Mouse (Mus musculus) Muller cell, postnatal 12 days (primary cell): ENCODE measurements around the gene Lrp2.
A peak's percentile ranks its signal among the peaks of the same experiment; 100 is the strongest.

Experiments used
- DNase-seq: peaks from one replicate; pipeline ENCODE4 v3.0.0-alpha.2; 2015; ENCODE audit errors: inconsistent ontology term

Lrp2 gene

GRCm38 (mm10) chr2:69401891-69402290 is 184.0 kb downstream of the Lrp2 start:
- DNase-seq, result no peak

DNA sequence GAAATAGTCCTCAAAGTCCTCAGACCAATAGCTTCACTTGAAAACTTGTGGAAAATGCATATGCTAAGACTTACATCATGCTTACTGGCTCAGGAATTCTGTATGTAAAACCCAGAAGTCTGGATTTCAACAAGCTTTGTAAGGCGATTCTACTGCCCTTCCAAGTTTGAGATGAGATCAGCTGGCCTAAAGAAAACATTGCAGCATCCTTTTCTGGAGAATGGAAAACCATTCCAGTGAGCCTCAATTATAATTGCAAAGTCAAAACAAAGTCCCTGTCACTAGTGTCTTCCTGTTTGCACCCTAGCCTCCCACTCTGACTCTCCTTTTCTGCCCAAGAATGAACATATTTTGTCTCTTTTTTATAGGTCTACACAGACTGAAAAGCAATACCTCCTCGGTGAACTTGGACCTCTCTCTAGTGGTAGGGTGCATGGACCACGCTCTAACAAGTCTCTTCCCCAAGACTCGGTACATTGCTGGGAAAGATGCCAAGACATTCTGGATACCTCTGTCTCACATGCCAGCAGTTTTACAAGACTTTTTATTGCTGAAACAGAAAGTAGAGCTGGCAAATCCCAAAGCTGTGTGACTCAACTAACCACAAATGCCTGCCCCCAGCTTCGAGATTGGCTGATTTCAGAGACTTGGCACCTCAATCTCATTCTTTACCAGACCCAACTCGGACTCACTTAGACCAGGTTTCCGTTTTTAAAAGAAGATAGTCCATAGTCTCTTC is 184.8 kb downstream of the Lrp2 start:
- peak; percentile 95 for DNase-seq

DNA sequence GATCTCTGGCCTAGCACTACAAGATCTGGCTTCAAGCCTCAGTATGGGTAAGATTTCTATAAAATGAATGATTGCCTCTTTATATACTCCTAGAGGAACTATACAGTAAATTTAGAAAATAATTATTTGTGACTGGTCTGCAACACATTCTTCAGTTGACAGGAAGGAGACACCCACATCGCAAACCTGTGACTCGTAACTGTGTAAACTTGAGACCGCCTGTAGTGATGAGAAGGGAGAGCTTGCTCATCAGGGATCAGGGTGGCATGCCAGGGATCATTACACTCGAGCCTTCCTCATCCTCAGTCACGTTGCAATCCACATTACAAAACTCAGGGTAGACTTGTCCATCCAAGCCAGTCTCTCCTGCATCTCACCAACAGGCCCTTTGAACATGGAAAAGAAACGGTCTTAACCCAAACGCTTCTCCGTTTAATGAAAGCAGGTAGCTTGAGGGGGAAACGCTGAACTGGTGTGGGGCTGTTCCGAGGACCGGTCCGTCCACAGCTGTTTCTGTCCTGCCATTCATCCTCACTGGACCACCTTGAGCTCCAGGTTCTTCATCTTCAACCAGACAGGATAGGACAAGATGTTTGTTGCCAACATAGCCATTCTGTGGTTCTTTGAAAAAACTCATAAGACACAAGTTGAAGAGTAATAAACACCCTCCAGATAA is 189.0 kb downstream of the Lrp2 start:
- DNase-seq, result no peak

GRCm38 (mm10) chr2:69395597-69396248 is 190.1 kb downstream of the Lrp2 start:
- no peak for DNase-seq

DNA sequence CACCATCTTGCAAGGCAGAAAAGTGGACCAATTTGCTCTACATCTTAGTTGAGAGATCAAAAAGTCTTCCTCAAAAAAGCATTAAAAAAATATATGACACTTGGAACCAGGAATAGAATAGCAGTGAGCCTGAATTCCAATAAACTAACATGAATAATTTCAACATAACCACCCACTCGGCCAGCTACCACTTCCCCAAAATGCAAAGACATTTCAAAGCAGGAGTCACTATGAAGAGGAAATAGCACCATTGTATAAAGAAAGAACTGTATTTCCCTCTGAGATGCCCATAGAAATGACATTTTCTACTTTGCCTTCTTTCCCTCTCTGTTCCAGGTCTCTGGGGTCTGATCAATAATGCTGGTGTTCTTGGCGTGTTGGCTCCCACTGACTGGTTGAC is 191.9 kb downstream of the Lrp2 start:
- DNase-seq, result no peak

GRCm38 (mm10) chr2:69386118-69386871 is 199.6 kb downstream of the Lrp2 start:
- no peak for DNase-seq

GRCm38 (mm10) chr2:69382838-69383237 is 203.0 kb downstream of the Lrp2 start:
- no peak for DNase-seq

GRCm38 (mm10) chr2:69381740-69382139 is 204.1 kb downstream of the Lrp2 start:
- DNase-seq, result no peak

- DNase-seq, result peak; percentile 61
Observed at GRCm38 (mm10) chr2:69380281-69380680, 205.6 kb downstream of the Lrp2 start, which contains the start of gene Dhrs9. Gene Dhrs9 (plus strand): TSS chr2:69380445.

DNA sequence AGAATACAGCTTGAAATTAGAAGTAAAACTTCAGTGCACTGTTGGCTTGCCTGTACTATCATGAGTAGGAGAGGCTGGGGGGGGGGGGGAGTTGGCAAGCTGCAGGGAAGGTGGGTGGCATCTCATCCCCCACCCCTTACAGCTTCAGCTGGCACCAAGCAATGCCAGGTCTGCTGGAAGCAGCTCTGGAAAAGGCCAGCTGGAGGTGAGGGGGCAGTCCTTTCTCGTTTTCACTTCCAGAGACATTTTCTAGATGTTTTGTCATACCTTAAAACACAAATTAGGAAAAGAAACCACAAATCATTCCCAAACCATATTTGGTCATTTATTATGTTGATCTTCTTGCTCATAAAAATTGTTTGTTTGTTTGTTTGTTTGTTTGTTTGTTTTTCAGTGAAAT is 206.1 kb downstream of the Lrp2 start:
- DNase-seq, result no peak

- peak; percentile 17 for DNase-seq
Observed at GRCm38 (mm10) chr2:69376780-69377179, 209.1 kb downstream of the Lrp2 start.
